30 mouse cellular contexts compared by ENCODE assay signal in genomic region chr8:45344298-45344697, GRCm38 (mm10). TPM values are rescaled to one million over a fixed set of nuclear protein-coding genes. Genes with fewer than 3 reads are reported as not detected.
"Had no signal": no experiment of that assay in that cellular context is flagged by ENCODE, and none has a peak within 500 bp of the region (broad histone marks: within the 10 kb centered on the region; RNA-seq: fewer than 3 reads in every experiment).

No protein-coding gene starts in this region.

- H3K9ac ChIP-seq: heart, embryonic 13.5 days; heart, embryonic 15.5 days; hindbrain, embryonic 12.5 days; hindbrain, embryonic 14.5 days; kidney, embryonic 15.5 days; limb, embryonic 12.5 days; liver, embryonic 13.5 days; liver, embryonic 15.5 days had no signal

- H3K4me1 ChIP-seq: heart, embryonic 13.5 days; heart, embryonic 15.5 days; hindbrain, embryonic 10.5 days; hindbrain, embryonic 12.5 days; kidney, embryonic 15.5 days; limb, embryonic 10.5 days; limb, embryonic 12.5 days; liver, embryonic 13.5 days; liver, embryonic 15.5 days had no signal

- H3K36me3 ChIP-seq: heart, embryonic 15.5 days; hindbrain, embryonic 12.5 days; liver, embryonic 13.5 days; liver, embryonic 15.5 days had no signal

- H3K4me3 ChIP-seq: heart, adult 2 months; heart, embryonic 13.5 days; heart, embryonic 15.5 days; hindbrain, embryonic 10.5 days; hindbrain, embryonic 12.5 days; kidney, embryonic 15.5 days; limb, embryonic 10.5 days; limb, embryonic 12.5 days; liver, embryonic 13.5 days; liver, embryonic 15.5 days had no signal

- H3K27ac ChIP-seq: heart, adult 2 months; heart, embryonic 13.5 days; heart, embryonic 15.5 days; hindbrain, embryonic 10.5 days; hindbrain, embryonic 12.5 days; hindbrain, embryonic 14.5 days; kidney, embryonic 15.5 days; kidney, postnatal 0 days; limb, embryonic 10.5 days; limb, embryonic 12.5 days; liver, embryonic 13.5 days; liver, embryonic 15.5 days had no signal

- H3K27me3 ChIP-seq: heart, embryonic 13.5 days; heart, embryonic 15.5 days; hindbrain, embryonic 12.5 days; kidney, embryonic 15.5 days; limb, embryonic 12.5 days; liver, embryonic 13.5 days; liver, embryonic 15.5 days had no signal

- H3K9me3 ChIP-seq: heart, embryonic 13.5 days; heart, embryonic 15.5 days; hindbrain, embryonic 10.5 days; hindbrain, embryonic 12.5 days; kidney, embryonic 15.5 days; limb, embryonic 10.5 days; limb, embryonic 12.5 days; liver, embryonic 13.5 days; liver, embryonic 15.5 days had no signal

- H3K4me2 ChIP-seq: heart, embryonic 11.5 days; heart, embryonic 15.5 days; hindbrain, embryonic 12.5 days; hindbrain, embryonic 14.5 days; kidney, embryonic 15.5 days; limb, embryonic 12.5 days; liver, embryonic 11.5 days; liver, embryonic 13.5 days; liver, embryonic 15.5 days had no signal

RNA-seq across cellular contexts. Expression of gene Gm45753, which starts 36.0 kb away (rescaled TPM):
- total RNA-seq: gastrocnemius, adult 18-20 months; gastrocnemius, adult 8-10 months; gastrocnemius, postnatal 14 days; gastrocnemius, postnatal 36 days; heart, adult 2 months; heart, postnatal 25 days; heart, postnatal 4 days; layer of hippocampus, adult 18-20 months; layer of hippocampus, postnatal 14 days; layer of hippocampus, postnatal 36 days; left cerebral cortex, adult 18-20 months; left cerebral cortex, postnatal 10 days; left cerebral cortex, postnatal 25 days had no signal
- polyA plus RNA-seq: heart, adult 2 months; heart, embryonic 11.5 days; heart, embryonic 15.5 days; heart, postnatal 0 days; hindbrain, embryonic 10.5 days; hindbrain, embryonic 12.5 days; hindbrain, embryonic 14.5 days; hindbrain, embryonic 16.5 days; large intestine, adult 2 months; limb, embryonic 10.5 days; limb, embryonic 12.5 days; limb, embryonic 14.5 days had no signal

RNA-seq across cellular contexts. Expression of gene Klkb1, which starts 49.6 kb away (rescaled TPM):
- total RNA-seq: gastrocnemius, postnatal 14 days; gastrocnemius, postnatal 36 days; heart, adult 2 months; heart, postnatal 25 days; heart, postnatal 4 days; layer of hippocampus, adult 18-20 months; layer of hippocampus, postnatal 14 days; layer of hippocampus, postnatal 36 days; left cerebral cortex, adult 18-20 months; left cerebral cortex, postnatal 25 days had no signal
- polyA plus RNA-seq: heart, embryonic 11.5 days; heart, embryonic 13.5 days; heart, embryonic 15.5 days; heart, postnatal 0 days; hindbrain, embryonic 10.5 days; hindbrain, embryonic 12.5 days; hindbrain, embryonic 14.5 days; limb, embryonic 12.5 days had no signal
